Mouse (Mus musculus): ENCODE results near the gene Syt3. TPM values are rescaled to one million over a fixed set of nuclear protein-coding genes. Genes with fewer than 3 reads are reported as not detected.
A peak's percentile ranks its signal among the peaks of the same experiment; 100 is the strongest.

The Syt3 gene
- total RNA-seq (2021) = 1 to 10 TPM; 2.5 to 4.2 TPM
- long read RNA-seq, experiment 1, partial matches to known transcripts = 0 of 3 reads
- long read RNA-seq, experiment 1, other reads (novel, unspliced or antisense) = 1 of 3 reads
- long read RNA-seq, experiment 2, partial matches to known transcripts = 0 of 6 reads
- long read RNA-seq, experiment 2, other reads (novel, unspliced or antisense) = 2 of 6 reads

GRCm38 (mm10) chr7:44383980-44384715, at the start of gene Syt3:
Gene Syt3 (plus strand): TSS chr7:44384102.
- peak; percentile 74 for DNase-seq

GRCm38 (mm10) chr7:44334139-44334538, 49.8 kb upstream of the Syt3 start:
- DNase-seq = no peak

- DNase-seq = peak; percentile 68
These were observed 48.6 kb upstream of the Syt3 start for GRCm38 (mm10) chr7:44335031-44335878.

- DNase-seq = no peak
These were observed 47.6 kb upstream of the Syt3 start for GRCm38 (mm10) chr7:44336046-44337021.

GRCm38 (mm10) chr7:44337121-44337849, 46.6 kb upstream of the Syt3 start:
- no peak for DNase-seq

GRCm38 (mm10) chr7:44340226-44340625, 43.7 kb upstream of the Syt3 start:
- DNase-seq = no peak

GRCm38 (mm10) chr7:44341119-44341518, 42.8 kb upstream of the Syt3 start:
- no peak for DNase-seq

- DNase-seq = no peak
These were observed 42.2 kb upstream of the Syt3 start for GRCm38 (mm10) chr7:44341714-44342113.

- peak; percentile 60 for DNase-seq
These were observed 40.4 kb upstream of the Syt3 start for GRCm38 (mm10) chr7:44343459-44344015.

- DNase-seq = no peak
These were observed 39.3 kb upstream of the Syt3 start for GRCm38 (mm10) chr7:44344622-44345021.

GRCm38 (mm10) chr7:44349043-44349442, 34.9 kb upstream of the Syt3 start:
- DNase-seq = no peak

GRCm38 (mm10) chr7:44350957-44351711, 32.8 kb upstream of the Syt3 start:
- peak; percentile 87 for DNase-seq

- no peak for DNase-seq
These were observed 31.8 kb upstream of the Syt3 start for GRCm38 (mm10) chr7:44351881-44352749.

- DNase-seq = no peak
These were observed 30.9 kb upstream of the Syt3 start for GRCm38 (mm10) chr7:44352750-44353600.

GRCm38 (mm10) chr7:44353601-44354340, 30.1 kb upstream of the Syt3 start:
- DNase-seq = peak; percentile 59

- DNase-seq = no peak
These were observed 28.5 kb upstream of the Syt3 start for GRCm38 (mm10) chr7:44355411-44355810.

Data from adrenal gland, postnatal 10 days (tissue).